Mouse (Mus musculus) thymus, postnatal 10 days (tissue): Measurements from ENCODE around the gene Olfr1408.

Experiments
- DNase-seq, 2 experiments: peaks; one replicate each; pipeline ENCODE4 v3.0.0; 2021; ENCODE audit warnings: low spot score in 2 of 2

Gene Olfr1408

GRCm38 (mm10) chr1:173137274-173137673 lies at the start of gene Olfr1408:
Gene Olfr1408, minus strand, starts transcription at chr1:173137374.
- no peak for DNase-seq

DNA sequence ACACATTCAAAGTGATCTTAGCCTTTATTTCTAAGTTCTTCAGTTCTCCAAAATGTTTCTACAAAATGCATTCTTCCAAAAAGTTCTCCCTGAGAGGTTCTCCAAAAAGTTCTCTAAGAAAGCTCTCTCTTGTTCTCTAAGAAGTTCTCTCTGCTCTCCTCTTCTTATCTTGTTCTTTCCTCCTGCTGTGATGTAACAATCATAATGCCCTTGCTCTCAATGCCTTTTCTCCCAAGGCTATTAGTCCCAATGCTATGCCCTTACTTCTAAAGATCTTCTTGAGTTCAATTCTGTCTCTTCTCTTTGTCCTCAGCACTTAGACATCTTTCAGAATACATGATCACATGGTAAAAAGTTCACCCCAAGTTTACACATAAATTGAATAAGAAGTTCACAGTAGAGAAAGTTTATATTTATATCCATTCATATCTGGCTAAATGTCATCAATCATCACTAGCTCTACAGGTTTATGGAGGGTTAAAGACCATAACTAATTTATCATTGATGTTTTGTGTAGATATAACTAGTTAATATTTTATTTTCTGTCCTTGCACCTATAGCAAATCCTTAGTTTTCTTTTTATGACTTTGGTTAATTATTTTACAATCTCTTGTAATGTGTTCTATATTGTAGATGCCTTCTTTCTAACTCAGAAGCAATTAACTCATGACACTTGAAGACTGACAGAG lies 37.1 kb upstream of the Olfr1408 start:
- DNase-seq = no peak
